Mouse (Mus musculus) lung, postnatal 0 days (tissue): ENCODE measurements around the gene Terf2.

Experiments
- CTCF ChIP-seq: IDR thresholded peaks from 2 replicates; pipeline ENCODE4 v1.5.1; 2016; ENCODE audit warnings: antibody characterized with exemption, mild to moderate bottlenecking
- EP300 ChIP-seq: IDR thresholded peaks from 2 replicates; pipeline ENCODE4 v1.6.1; 2016; ENCODE audit warnings: antibody characterized with exemption, mild to moderate bottlenecking, control low read depth

DNA sequence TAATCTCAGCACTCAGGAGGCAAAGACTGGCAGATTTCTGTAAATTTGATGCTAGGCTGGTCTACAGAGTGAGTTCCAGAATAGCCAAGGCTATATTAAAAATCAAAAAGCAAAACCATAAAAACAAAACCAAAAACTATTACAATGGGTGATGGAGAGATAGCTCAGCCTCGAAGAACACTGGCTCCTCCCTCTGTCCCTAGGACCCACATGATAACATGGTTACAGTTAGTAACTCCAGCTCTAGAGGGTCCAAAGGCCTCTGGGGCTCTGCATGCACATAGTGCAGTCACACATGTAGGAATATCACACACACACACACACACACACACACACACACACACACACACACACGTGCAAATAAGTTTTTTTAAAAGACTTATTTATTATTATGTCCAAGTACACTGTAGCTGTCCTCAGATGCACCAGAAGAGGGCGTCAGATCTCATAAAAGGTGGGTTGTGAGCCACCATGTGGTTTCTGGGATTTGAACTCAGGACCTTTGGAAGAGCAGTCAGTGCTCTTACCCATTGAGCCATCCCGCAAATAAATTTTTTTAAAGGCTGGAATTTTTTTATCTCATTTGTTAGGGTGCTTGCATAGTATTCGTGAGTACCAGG, 13.6 kb upstream of the Terf2 start:
- TF ChIP-seq CTCF (0 out of 2 replicates have a peak, but pooled peaks have one; percentile 16), EP300 (no peak)
